Mouse (Mus musculus) lung, postnatal 25 days (tissue): Measurements from ENCODE around the gene Tubg1.
"Not testable (repeated sequence)": the region's sequence is repeated elsewhere in the genome, so short reads cannot be mapped to it uniquely, and the experiment has no call there.

ENCODE experiments used
- DNase-seq: peaks from one replicate; pipeline ENCODE4 v3.0.0; 2022; ENCODE audit warnings: low spot score

Tubg1 gene

DNA sequence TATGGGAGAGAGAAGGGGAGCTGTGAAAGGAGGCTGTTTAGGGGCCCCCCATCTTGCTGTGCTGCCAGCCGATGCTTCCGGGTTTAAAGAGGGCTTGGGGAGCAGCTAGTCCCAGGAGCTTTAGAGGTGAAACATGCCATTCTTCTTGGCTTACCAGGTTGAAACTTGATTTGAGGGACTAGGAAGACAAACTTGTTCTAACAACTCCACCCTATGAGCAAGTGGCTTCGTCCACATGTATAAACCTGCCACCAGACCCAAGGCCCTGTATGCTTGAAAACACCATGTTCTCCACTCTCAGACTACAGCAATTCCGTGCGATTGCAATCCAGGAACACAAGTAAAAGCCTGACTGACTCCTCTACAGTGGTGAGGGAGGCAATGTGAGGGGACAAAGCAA lies 16.7 kb upstream of the Tubg1 start:
- DNase-seq, result no peak

DNA sequence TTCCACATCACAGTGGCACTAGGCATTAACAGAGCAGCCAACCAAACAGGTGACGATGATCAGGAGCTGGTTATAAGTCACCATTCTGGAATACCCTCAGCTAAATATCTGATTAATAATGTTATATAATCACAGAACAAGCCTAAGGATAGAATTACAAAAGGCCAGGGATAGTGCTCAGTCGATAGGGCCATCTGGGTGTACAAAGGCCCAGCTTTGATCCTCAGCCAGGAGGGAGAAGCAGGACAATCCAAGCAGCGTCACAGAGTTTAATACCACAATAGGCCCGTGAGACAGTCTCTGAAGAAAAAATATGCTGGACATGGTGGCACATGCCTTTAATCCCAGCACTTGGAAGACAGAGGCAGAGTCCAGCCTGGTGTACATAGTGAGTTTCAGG lies 10.4 kb upstream of the Tubg1 start:
- DNase-seq, result no peak

DNA sequence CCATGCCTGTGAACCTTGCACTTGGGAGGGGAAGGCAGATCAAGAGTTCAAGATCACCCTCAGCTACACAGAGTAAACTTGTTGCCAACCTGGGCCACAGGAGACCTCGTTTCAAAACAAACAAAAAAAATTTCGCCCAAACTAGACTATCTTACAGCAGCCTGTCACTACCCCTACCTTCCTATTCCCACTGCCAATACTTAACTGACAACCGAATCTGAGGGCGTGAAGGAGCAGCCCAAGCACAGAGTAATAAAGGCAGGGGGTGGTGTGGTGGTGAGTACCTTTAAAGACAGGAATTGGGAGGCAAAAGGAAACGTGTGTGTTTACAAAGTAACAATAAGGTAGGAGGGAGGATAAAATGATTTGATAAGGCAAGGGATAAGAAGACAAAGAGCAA lies 9.0 kb upstream of the Tubg1 start:
- no peak for DNase-seq

DNA sequence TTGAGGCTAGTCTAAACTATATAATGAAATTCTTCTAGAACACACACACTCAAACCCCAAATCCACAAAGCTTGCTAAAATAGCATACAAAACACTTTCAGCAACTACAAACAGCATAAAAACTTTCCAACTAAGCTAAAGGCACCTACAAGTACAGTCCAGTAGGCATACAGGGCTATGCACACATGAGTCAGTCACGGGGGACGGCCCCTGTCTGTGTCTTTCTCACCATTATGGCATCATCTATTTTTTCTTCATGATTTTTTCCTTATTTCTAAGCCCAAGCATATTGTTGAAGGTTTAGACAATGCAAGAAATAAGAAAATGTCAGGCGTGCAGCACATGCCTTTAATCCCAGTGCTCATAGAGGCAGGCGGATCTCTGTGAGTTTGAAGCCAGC lies 8.6 kb upstream of the Tubg1 start:
- no peak for DNase-seq

DNA sequence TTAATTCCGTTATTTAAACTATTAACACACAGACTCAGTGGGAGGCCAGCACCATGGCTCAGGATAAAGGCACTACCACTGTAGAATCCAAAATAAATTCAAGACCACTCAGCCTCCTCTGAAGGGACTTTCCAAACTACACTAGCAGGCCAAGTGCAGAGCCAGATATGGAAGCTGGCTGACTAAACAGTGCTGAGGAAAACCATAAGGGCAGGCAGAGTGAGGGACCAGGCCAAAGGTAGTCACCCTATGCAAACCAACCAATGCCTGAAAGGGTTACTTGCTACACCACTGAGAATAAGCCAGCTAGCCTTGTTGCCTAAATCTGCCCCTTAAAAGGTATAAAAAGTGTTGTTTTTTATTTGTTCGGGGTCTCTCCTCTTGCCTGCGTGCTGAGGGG lies 7.6 kb upstream of the Tubg1 start:
- DNase-seq, result no peak

DNA sequence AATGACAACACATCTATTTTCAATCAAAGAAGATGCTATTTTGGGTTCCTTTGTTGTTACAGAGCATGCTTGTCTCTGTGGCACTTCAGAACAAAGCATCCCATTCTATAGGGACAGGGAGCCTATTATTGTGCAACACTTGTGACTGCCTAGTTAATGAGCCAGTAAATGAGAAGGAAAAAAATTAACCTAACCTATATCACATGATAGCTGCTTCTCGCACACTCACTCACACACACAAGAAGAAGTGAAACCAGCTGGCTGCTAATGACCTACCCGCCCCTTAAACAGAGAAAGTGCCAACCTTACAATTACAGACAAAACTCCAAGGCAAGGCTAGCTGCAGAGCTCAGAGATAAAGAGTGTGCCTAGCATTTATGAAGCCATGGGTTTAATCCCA lies 4.2 kb upstream of the Tubg1 start:
- DNase-seq, result no peak

DNA sequence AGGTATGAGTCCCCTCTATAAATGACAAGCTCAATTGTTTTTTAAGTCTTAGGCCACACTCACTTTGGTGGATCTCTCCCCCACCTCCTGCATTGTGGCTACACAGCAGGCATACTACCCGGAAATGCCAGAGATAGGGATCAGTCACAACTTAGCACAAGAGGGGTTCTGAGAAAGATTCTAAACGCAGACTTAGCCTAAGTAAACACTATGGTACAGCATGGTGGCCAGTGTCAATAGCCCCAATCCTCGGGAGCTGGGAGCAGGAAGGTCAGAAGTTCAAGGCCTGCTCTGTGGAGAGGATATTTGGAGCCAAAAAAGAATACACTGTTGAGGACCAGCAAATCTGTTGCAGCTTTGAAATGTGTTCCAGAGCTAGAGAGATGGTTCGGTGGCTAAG lies 1.6 kb upstream of the Tubg1 start:
- DNase-seq, result no peak

DNA sequence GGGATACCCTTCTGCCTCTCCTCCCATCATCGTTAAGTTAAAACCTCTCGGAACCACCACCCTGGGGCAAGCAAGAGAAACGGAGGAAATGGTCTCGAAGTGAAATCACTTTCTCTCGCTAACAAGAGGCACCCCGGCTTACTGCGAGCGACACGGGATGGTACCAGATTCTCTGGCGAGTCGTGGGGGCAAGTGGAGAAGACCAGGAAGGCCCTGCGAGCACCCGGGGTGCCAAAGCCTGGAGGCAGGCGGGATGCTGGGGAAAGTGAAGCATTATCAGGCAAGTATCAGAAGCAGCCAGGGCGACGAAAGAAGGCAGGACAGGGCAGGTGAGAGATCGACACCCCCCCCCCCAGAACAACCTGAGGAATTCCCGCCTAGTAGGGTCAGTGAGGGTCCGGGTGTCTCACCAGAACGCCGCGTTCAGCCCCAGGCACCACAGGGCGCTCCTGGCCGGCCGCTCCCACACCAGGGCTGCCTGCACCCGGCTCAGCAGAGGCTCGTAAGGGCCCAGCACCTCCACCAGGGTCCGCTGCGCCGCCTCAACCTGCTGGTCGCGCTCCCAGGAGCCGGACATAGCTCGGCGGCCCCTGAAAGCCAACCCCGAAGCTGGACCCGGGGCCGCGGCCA lies 492 bp upstream of the Tubg1 start:
- DNase-seq, result no peak

DNA sequence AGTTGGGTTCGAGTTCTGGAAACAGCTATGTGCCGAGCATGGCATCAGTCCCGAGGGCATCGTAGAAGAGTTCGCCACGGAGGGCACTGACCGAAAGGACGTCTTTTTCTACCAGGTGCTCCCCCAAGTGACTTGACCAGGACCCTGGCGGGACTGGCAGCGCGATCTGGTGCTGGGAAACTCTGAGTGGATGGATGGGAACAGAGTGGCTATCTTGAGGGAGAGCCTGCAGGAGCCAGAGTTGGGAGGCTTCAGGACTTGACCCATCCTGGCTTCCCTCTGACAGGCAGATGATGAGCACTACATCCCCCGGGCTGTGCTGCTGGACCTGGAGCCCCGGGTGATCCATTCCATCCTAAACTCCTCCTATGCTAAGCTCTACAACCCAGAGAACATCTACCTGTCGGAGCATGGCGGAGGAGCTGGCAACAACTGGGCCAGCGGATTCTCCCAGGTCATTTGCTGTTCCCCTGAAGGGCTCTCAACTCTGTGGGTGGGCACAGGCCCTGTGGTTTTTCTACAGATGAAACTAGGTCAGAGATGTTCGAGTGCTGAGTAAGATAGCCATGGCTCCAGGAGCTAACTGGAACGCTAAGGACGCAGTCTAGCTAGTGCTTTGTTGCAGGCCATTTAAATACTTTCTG lies 929 bp downstream of the Tubg1 start:
- DNase-seq, result no peak

DNA sequence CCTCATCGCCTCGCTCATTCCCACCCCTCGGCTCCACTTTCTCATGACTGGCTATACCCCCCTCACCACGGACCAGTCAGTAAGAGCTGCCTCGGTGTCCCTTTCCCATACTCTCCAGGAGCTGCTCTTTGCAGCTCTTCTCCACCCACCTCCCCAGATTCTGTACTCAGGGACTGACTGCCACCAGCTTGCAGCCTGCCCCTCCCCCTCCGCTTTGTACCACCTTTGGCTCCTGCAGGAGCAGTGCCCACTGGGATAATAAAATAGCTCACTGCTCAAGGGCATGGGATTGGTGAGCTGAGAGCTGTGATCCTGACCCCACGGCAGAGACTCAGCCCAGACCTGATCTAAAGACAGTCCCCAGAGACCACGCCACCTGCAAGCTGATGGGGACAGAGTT lies 4.8 kb downstream of the Tubg1 start:
- not testable (repeated sequence) for DNase-seq

DNA sequence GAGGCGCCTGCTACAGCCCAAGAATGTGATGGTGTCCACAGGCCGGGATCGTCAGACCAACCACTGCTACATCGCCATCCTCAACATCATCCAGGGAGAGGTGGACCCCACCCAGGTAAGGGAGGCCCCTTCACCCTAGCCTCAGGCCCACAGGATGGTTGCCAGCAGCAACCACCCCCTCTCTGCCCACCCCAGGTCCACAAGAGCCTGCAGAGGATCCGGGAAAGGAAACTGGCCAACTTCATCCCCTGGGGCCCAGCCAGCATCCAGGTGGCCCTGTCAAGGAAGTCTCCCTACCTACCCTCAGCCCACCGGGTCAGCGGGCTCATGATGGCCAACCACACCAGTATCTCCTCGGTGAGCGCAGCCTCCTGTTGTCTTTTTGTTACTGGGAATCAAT lies 5.3 kb downstream of the Tubg1 start:
- DNase-seq, result not testable (repeated sequence)

DNA sequence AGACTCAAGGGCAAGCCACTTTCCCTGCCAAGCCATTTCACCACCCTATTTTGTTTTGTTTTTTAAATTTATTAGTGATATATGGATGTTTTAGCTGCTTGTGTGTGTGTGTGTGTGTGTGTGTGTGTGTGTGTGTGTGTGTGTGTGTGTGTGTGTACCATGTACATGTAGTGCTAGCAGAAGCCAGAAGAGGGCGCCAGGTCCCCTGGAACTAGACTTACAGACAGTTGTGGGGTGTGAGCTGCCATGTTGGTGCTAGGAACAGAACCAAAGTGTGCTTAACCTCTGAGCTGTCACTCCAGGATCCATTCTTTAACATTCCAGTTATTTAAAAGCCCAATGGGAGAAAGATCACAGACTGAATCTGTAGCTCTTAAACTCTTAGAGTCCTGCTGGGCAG lies 7.3 kb downstream of the Tubg1 start:
- DNase-seq, result no peak

DNA sequence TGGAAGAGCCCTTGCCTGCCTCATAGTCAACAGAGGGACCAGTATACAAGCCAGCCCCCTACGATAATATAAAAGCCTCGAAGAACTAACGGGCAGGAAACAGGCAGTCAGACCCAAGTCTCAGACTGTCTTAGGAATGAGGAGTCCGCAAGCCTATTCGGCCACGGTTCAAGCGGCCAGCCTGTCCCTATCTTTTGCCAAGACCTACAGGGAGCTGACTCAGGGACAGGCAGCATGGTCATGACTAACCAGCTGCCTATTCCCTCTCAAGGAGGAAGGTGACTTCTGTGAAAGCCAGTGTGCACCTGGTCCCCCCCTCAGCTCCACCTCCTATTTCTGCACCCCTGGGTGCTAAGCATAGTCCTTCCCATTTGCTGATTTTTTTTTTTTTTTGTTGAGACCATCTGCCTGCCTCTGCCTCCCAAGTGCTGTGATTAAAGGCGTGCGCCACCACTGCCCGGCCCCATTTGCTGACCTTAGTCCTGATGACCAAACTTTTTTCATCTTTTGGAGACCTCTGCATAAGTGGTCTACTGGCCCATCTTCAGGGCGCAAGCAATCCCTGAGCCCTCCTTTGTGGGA lies 9.3 kb downstream of the Tubg1 start:
- no peak for DNase-seq

DNA sequence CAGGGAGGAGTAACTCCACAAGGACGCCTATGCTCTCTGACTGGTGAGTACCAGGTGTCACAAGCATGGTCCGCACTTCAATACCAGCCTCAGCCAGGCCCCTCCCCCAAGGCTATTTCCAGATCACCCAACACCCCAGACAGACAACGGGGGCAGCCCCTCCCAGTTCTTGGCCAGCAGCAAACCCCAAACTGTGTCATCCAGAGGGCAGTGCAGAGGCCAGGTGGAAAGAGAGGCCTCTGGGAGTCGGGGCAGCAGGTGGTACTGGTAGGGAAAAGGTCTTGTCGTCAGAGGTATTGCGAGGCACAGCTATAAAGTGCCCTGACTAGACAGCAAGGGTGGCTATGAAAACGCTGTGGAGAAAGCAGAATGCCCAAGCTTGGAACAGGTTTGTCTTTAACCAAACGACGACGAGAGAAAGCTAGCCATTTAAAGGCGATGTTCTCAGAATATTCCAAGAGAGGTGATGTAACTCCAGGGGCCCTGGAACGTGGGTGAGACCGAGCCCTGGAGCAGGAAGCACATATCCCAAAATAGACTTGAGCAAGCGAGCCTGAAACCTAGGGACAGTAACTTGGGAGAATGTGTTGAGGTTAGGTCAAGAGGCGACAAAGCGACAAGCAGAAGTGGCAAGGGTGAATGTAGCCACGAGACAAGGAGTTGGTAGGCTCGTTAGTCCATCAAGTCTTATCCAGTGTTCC lies 10.5 kb downstream of the Tubg1 start:
- no peak for DNase-seq

DNA sequence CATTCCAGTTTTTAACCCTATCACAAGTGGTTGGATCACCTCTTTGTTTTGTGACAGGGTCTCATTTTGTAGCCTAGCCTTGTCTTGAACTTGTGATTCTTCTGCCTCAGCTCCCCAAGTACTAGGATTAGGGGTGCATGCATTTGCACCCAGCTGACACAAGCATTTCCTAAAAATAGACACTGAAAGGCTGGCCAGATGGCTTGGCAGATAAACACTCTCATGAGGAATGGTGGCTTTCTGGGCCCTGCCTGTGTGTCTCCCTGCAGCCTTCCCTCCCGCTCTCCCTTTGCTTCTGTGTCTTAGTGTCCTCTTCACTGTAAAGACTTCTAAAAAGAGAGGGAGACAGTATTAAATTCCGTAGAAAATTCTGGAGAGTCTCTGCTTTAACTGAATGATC lies 11.4 kb downstream of the Tubg1 start:
- DNase-seq, result no peak

DNA sequence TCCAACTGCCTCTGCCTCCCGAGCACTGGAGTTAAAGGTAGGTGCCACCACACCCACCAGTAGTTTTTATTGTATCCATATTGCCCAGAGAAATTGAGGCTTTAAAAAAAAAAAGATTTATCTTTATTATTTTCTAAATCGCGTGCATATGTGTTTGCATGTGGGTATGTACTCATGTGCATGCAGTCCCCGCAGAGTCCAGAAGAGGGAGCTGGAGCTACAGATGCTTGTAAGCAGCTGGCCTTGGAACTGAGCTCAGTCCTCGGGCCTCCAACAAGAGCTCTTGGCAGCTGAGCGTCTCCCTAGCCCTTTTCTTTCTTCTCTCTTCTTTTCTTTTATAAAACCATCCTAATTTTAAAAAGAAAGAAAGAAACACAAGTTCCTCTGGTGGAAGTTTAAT lies 12.0 kb downstream of the Tubg1 start:
- DNase-seq, result no peak

DNA sequence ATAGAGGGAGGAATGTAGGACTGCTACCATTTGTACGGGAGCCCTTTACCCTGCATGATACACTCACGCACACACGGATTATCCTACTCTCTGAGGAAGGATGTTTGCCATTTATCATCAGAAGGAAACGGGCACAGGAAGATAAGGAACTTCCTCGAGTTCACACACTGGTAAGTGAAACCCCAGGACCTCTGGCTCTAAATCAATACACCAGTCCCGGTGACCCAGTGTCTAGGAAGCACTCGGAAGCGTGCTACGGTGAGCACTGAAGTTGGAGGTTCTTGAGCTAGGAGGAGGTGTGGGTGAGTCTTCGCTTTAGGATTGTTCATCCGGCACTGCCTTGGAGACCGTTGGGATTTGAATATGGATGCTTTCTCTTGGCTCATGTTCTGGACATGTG lies 13.3 kb downstream of the Tubg1 start:
- DNase-seq, result no peak

DNA sequence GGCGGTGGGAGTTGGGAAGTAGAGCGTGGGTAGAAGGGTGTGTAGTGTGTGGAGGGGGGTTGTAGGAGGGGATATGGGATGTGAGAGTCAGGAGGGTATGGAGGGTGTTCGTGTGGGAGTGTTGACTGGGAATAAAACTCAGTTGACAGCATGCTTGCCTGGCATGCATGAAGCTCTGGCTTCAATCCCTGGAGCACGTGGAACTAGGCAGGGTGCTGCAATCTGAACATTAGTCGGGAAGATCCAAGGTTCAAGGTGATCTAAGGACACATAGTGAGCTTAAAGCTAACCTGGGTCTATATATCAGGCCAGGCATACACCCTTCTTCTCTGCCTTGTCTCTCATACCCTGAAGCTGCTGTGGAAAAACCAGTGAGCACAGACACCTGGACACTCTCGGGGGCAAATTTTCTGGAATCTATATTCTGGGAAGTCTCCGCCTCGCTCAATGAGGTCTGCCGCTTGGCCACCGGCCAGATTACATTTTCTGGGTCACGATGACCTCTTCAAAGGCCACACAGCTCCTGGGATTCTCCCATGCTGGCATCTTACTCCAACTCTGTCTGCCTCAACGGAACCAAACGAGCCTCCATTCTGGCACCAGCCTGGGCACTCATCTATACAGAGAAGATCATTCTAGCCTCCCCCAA lies 14.6 kb downstream of the Tubg1 start:
- no peak for DNase-seq

DNA sequence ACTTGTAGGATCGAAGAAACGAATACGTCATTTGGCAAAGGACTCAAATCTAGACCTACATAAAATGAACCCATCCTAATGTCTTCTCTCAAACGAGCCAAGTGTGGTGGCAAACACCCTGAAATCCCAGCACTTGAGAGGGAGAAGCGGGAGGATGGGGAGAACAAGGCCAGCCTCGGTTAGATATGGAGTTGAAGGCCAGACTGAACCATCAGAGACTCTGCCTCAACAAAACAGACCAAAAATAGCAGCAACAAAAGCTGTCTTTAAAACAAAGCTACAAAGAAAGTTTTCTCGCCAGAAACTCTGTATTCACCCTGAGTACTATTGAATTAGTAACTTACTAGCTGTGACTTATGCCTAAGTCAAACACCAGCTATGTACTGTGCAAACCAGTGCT lies 17.3 kb downstream of the Tubg1 start:
- no peak for DNase-seq

DNA sequence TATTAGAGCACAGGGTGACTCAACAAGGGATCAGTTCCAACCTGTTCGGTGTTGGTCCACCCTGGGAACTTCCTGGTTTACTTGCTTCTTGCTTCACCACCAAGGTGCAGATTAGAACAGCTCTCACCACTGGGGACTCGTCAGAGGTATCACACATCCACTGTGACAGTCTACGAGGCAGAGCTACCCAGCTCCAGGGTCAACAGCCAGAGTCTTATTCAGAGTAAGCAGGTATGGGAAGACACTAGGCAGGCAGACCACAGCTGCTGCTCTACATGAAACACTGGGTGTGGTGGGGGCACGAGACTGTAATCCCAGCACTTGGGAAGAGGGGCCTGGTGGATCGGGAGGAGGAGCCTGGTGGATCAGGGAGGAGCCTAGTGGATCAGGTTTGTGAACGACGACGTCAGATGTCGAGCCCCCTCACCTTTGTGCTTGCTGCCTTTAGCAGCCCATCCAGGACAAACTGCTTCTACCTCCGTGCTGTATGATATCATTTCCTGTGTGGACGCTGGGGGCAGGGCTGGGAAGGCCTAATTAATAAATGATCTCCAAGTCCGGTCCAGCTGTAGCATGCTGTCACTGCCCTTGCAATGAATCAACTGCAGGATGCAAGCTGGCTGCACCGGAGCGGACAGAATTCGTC lies 18.9 kb downstream of the Tubg1 start:
- no peak for DNase-seq

DNA sequence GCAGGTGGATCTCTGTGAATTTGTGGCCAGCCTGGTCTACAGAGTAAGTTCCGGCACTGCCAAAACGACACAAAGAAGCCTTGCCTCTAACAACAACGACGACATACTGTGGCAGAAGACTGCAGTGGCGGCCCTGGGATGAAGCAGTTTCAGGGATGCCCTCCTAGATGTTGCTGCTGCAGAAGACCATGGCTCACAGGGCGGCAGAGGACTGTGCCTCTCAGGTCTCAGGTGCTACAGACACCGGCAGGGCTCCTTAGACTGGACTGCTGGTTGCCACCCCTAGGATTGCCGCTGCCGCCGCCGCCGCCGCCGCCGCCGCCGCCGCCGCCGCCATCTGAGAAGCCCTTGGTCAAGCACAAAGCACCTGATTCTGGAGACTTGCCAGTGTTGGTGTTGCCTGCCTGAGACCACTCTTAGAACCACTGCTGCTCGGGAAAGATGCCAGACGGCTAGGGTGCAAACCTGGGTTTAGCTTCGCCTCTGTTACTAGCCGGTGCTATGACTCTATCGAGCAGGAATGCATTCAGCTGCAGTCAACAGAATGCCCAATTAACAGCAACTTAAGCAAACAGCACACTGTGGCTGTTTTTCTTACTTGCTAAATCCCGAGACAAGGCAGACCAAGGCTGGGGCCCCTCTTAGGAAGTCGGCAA lies 20.6 kb downstream of the Tubg1 start:
- DNase-seq, result no peak

DNA sequence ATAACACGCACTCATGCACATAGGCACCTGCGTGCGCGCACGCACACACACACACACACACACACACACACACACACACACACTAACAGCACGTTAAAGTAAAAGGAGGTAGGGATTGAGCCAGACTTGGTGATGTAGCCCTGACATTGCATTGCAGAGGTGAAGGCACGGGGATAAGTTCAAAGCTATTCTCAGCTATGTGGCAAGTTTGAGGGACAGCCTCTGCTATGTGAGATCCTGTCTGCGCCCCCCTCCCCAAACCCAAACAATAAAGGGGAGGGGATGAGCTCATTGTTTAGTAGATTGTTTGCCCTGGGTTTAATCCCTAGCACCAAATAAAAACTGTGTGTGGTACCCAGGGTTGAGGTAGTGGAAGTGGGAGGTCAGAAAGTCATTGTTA lies 21.4 kb downstream of the Tubg1 start:
- DNase-seq, result no peak
